Mouse (Mus musculus) gastrocnemius, postnatal 14 days (tissue): ENCODE results near the gene Lig3. TPM values are rescaled to one million over a fixed set of nuclear protein-coding genes. Genes with fewer than 3 reads are reported as not detected.
A peak's percentile ranks its signal among the peaks of the same experiment; 100 is the strongest.
"Not testable (repeated sequence)": the region's sequence is repeated elsewhere in the genome, so short reads cannot be mapped to it uniquely, and the experiment has no call there.

Source experiments
- DNase-seq: peaks from one replicate; pipeline ENCODE4 v3.0.0; 2021; ENCODE audit warnings: mixed read lengths
- intact Hi-C: fragments of 180-260 bp; cut with DNase I; formaldehyde crosslinking; loops from one replicate; pipeline ENCODE4 v1.15.1; 2025; ENCODE audit warnings: low total_unique reads
- total RNA-seq, 2 experiments: library from RNA; stranded (reverse); gene quantifications; 2 replicates each; pipeline ENCODE4 v1.2.3; 2021

Lig3 gene
- total RNA-seq, 2 experiments from 2014 or later, result 13.3 to 16.8 TPM

DNA sequence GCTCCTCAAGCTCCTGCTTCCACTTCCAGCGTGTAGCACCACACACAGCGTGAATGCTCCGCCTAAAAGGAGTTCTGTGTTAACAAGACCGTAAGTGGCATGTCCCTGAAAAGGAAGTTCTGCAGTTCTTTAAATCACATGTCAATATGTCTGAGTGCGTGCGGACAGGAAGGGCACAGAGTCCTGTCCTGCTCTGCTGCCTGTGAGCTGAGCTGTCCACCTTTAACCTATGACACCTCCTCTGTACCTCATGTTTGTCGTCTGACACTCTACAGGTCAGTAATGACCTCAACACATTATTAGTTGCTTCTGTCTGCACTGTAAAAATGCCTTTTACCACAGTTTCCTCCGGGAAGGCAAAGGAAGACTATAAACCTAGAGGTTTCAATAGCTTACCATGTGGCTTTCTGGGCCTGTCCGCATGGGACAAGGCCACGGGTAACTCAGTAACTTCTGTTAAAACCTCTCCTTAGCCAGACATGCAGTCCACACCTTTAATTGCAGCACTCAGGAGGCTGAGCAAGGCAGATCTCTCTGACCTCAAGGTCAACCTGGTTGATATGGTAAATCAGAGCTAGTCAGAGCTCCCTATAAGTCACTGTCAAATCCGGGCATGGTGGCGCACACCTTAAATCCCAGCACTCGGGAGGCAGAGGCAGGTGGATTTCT is 40.0 kb downstream of the Lig3 start:
- DNase-seq, result no peak
- intact Hi-C loops, result loop anchor here (5.0 kb wide), 1 partner anchor 46 kb away; no protein-coding TSS in a partner anchor

DNA sequence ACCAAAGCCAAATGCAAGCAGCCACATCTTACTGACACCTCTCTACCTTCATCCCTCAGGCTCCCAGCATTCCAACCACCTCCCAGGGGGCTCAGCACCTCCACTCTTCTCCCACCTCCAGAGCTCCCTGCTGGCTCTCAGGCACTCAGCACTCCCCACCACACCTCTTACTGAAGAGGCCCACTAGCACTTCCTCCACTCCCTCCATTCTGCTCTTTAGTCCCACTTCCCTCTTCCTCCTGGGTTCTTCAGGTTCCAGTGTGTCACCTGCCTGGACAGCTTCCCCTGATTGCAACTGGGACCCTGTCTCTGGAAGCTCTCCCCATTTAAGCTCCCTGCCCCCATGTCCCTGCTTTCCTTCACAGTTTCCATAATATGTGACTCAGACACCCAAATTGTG is 45.9 kb downstream of the Lig3 start:
- DNase-seq, result no peak
- intact Hi-C loops, result no loop called here

DNA sequence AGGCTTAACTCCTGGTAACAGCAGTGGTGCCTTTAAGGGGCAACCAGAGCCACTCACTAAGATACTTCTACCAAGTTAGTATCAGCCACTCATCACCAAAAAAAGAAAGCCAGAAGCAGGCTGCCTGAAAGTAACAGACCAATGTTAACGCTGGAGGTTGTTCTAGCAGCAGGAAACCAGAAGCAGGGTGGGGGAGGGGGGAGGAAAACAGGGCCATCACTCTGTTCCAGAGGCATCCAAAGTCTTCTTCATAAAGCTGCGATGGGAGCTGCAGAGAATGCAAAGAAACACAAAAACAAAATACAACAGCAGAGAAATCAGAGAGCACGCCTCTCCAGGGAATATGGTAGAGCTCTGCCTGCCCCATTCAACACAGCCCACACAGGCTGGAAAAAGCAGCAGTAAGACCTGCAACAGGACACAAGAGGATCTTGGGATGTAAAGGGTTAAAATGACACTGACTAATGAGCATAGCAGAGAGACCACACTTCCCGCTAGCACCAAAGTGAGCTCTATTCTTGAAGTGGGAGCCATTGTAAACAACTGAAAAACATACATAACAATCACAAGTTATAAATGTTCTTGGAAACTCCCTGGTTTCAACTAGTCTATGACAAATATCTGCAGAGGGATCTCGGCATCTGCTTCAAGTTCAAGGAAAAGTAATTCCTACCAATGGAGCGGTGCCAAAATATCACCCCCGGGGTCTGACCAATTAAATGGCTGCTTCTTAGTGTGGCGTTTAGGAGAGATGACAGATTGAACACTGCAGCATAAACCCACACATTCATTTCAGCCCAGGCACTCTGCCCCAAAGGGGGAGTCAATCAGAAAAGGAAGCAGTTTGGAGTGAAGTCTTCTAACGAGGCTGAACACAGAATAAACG is 50.3 kb downstream of the Lig3 start:
- DNase-seq, result no peak

DNA sequence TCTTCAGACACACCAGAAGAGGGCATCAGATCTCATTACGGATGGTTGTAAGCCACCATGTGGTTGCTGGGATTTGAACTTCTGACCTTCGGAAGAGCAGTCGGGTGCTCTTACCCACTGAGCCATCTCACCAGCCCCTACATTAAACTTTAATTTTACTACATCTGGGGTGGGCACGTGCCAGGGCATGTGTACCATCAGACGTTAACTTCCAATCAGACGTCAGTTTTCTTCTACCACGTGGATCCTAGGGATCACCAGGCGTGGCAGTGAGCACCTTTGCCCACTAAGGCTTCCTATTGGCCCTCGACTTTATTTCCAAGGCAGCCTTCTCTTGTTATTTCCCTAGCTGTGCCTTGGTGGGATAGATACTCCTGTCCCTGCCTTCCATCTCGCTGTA is 51.5 kb downstream of the Lig3 start:
- DNase-seq, intact Hi-C loops: not testable (repeated sequence)

More for the DNA sequence above, 50.3 kb downstream of the Lig3 start:
- intact Hi-C loops, result no loop called here

DNA sequence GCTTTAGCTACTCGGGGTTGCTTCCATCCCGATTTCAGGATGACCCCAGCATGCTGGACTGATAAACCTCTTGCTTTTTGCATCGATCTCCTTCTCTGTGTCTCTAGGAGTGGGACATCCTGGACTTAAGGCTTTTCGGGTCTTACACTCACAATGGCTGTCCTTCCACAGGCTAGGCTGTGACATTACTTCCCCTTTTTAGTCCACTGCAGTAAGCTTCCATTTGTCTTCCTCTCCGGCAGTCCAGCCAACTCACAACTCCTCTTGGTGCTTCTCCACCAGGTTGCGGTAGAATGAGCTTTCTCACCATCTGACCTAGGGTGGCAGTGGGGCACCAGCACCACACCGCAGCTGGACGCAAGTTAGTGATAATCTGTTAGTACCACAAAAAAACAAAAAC is 53.0 kb downstream of the Lig3 start:
- DNase-seq, result no peak
- intact Hi-C loops, result no loop called here

DNA sequence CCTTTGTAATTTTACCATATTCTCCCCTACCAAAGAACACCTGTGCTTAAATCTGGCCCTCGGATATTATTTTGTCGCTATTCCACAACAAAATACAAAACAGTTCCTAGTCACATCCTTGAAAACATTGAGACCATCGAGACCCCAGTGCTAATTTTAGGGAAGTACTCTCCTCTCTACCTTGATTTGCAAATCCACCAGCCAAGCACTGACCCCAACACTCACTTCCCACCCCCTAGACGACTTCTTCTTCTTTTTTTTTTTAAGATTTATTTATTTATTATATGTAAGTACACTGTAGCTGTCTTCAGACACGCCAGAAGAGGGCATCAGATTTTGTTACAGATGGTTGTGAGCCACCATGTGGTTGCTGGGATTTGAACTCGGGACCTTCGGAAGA is 53.5 kb downstream of the Lig3 start:
- intact Hi-C loops, DNase-seq: not testable (repeated sequence)

DNA sequence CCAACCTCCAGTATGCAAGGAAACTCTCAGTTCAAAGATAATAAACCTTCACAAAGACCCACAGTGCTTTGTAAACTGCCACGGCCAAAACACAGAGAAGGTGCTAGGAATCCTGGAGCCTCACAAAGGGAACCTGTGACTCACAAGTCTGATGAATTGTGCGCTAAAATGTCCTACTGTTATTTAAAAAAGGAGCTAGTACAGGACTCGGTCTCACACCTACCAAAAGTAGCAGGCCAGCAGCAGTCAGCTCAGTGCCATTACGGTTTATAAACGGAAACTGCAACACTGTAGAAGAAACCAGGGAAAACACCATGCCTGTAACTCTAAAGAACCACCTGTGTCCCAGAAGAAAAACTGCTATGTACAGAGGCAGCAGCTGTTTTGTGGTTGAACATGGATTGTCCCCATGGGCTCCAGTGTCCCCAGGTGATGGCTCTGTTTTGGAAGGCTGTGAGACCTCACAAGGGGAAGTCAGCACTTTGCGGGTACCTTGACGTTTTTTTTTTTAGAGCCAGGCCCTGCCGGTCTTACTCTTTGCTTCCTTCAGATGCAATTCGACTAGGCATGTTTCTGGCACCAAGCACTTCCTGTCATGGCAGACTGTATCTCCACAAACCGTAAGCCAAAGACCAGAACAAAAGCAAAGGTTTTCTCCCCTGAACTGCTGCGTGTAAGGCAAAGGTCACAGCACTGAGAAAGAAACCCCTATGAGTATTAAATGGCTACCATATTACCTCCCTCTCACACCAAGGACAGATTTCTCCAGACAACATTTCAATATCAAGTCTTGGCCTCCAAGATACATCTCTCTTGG is 54.9 kb downstream of the Lig3 start:
- DNase-seq, result no peak
- intact Hi-C loops, result no loop called here

DNA sequence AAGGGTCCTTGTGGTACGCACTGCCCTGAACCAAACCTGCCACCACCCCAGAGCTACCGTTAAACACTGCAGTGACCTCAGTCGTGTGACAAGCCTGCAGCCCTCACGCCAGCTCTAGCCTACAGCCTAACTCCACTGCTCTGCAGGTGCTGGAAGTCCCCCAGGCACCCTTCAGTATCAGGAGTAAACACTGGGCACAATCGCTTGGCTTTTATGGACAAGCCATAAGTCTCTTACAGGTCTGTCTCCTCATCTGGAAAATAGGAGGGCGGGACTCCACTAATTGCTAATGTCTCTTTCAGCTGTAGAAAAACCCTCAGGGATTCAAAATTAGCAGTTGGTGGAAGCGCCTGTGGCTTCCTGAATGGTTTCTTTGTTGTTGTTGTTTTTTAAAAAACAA is 56.3 kb downstream of the Lig3 start:
- DNase-seq, result no peak
- intact Hi-C loops, result no loop called here

DNA sequence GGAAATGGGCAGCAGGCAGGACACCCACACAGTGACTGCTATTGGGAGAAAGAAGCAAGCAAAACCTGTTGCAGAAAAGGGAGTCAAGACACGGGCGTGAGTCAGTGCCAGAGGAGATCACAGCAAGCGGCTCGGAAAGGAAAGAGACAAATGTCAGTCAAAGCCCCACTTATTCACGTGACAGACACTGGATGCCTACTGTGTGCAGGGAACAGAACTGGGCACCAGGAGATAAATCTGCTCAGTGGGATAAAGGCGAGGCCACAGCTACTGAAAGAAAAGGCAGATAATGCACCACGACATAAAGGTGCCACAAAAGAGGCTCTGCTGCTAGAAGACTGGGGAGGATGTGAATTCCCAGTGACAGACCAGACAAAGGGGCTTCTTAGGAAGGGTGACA is 56.9 kb downstream of the Lig3 start:
- intact Hi-C loops, result no loop called here
- DNase-seq, result no peak

DNA sequence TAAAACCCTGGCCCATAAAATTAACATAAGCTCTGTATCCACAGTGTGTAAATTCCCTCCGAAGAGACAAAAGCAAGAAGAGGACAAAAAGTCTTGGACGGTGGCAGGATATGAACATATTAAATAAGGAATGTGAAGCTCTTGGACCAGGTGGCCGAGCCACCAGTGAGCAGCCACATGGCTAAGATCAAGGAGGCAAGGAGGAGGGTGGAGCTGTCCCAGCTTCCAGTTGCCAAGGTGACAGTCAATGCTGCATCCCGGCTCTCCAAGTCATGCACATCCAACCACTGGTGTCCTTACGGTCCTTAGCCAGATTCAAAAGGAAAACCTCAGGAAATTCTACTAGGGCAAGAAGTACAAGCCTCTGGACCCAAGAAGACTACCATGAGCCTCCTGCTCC is 57.6 kb downstream of the Lig3 start:
- no peak for DNase-seq
- intact Hi-C loops, result no loop called here

DNA sequence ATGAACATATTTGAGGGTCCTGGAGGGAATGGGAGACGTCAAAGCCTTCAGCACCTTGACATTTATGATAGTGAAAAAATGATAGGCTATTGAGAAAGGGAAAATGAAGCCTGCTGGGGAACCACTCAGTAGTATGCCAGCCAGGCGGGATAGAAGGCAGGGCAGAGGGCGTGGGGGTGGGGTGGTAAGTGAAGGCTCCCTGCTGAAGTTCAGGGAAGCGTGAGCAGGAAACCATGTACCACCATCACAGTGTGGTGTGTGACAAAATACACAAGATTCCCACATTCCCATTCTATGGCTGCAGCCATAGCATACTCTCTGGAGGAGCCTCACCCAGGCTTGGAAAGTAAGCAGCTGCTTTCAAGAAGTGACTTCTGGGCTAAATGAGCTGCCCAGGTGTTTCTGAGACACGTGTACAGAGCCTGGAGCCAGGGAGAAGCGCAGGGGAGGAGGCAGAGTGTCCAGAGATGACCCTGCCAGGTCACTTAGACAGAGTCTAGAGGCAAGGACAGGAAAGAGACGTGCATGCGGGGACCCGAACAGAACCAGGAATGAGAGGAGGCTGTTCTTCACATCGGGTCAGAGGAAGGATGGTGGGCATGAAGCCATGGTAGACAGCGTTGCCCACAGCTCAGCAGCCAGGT is 64.0 kb downstream of the Lig3 start:
- DNase-seq, result no peak
- intact Hi-C loops, result no loop called here

DNA sequence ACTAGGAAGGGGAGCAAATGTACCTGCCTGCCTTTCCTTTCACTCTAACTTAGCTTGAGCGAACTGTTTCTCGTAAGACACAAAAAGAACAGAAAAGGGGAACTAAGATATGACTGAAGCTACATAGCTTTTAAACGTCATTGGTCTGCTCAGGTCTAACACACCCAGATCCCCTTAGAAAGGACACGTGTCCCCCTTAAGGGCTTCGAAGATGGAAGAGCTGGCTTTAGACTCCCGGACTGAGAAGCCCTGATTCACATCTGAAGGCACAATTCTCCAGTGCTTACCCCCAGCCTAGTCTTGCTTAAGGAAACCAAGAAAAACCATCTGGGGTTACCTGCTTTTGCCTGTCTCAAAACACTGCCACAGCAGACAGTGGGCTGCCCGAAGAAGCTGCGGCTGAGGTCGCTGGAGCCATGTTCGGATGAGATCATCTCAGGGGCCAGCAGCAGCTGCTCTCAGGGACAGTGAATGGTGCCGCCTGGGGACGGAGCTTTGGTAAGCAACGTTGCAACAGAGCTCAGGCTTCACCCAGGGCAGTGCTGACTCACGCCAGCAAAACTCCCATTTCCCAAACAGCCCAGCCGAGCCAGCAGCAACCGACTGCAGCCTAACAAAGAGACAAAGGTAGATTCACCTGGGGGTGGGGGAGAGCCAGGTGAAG is 64.6 kb downstream of the Lig3 start:
- peak; percentile 75 for DNase-seq

DNA sequence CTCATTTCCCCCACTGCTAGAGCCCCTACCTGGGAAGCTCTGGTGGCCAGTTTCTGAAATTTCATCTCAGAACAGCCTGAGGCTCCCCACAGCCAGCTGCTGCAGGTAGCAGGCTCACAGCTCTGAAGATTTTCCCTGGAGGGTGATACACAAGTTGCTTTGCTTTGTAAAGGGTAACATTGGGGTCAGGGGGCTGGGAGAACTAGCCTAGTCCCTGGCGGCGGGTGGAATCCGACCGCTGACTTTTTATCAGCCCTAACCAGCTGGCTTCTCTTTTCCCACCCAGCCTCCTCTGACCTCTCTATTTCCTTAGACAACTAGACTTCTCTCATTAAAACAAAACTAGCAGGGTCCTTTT is 65.2 kb downstream of the Lig3 start:
- DNase-seq, result no peak
- intact Hi-C loops, result no loop called here

More for the DNA sequence above, 64.6 kb downstream of the Lig3 start:
- intact Hi-C loops, result no loop called here

DNA sequence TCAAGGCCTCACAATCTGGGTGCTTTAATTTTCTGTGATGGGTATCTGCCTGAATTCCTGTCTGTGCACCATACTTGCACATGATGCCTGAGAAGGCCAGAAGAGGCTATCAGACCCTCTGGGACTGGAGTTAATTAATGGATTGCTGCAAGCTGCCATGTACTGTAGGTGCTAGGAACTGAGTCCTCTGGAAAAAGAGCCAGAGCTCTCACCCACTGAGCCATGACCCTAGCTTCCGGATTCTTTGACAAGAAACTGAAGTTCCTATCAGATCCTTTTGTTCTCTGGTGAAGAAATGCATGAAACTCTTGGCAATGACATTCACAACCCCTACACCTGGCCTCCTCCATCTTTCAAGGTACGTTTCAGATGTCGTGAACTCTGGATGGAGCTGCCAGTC is 66.0 kb downstream of the Lig3 start:
- DNase-seq, result no peak
- intact Hi-C loops, result no loop called here

DNA sequence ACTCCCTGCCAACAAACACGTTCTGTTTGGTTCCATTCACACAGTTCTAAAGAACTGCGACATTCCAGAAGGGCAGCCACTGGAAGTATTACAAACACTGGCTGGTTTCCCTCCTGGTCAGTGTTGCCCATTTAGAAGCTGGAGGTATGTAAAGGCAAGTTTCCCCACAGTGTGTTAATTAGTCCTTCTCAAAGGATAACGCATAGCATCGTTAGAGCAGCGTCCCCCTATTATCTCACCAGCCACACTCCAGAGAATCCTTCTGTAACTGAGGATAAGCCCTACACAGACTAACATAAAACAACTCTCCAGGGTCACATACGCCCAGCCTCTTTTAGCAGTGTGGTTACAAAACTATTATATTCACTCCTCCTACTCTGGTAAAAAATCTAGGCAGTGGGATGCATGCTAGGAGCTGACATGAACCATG is 66.7 kb downstream of the Lig3 start:
- DNase-seq, result no peak
- intact Hi-C loops, result no loop called here

DNA sequence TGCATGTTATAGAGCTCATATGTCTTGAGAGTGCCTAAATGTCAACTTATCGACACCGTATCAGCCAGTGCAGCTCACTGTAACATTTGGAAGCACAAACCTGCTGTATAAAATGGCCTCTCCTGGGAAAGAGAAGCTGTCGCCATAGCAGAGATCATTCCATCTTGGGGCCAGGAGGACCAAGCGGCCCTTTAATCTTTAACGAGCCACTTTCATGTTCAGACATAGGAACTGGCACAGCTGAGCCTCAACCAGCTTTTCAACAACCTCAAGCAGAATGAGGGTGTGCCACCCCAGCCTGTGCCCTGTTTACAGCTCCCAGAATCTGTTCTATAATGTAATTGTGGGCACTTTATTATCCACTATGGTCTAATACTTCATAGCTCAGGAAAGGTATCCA is 69.4 kb downstream of the Lig3 start:
- intact Hi-C loops, result no loop called here
- DNase-seq, result no peak

DNA sequence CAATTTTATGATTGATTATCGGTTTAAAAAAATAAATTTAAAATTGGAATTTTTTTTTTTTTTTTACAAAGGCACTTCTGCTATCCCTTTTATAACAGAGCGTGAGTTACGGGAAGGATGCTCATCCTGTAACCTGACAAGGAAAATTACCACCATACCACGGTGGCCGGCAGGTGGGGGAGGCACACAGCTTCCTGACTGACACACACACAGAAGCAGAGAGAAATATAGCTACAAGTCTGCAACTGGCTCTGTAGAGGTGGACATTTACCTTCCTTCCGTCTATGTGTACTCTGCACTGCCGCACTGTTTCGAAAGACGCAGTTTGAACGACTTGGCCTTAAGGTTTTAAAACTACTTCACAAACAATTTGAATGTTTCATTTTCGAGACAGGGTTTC is 71.2 kb downstream of the Lig3 start:
- intact Hi-C loops, result no loop called here
- DNase-seq, result no peak

DNA sequence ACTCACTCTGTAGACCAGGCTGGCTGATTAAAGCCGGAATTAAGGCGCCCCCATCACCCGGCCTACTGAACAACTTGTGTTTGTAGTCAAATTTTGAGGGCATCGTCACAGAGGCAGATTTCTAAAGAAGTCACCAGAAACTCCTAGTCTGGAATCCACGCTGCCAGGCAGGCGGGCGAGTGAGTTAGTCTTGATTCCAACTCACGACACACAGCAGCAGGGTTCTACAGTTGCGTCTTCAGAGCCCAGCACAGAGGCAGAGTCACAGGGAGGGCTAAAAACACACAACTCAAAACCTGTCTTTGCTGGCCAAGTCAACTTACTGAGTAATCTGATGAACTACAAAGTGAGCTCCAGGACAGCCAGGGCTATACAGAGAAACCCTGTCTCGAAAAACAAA is 71.6 kb downstream of the Lig3 start:
- intact Hi-C loops, result no loop called here
- no peak for DNase-seq

DNA sequence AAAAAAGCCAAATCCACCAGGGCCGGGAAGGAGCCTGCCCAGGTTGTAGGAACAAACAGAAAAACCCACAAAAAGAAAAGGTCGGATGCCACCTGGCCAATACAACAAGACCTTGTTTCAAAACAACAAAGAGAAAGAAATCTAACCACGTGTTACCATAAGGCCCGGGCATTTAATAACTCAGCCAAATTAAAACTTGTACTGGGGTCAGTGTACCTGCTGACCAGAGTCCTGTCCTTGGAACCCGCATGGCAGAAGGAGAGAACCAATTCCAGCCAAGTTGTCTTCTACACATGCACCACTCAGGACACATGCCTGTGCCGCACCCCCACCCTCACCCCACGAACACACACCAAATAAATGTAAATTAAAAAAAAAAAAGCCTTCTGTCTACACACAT is 72.0 kb downstream of the Lig3 start:
- intact Hi-C loops, result no loop called here
- DNase-seq, result no peak
